Mouse (Mus musculus) regulatory T cell (primary cell): Measurements from ENCODE around the gene Mansc1.

ENCODE experiments used
- in situ Hi-C: fragments of 300-600 bp; cut with MboI, MseI; formaldehyde crosslinking; loops from one replicate; pipeline ENCODE4 v1.15.1; 2025; ENCODE audit warnings: high pct_unique_total_duplicates

The Mansc1 gene

GRCm38 (mm10) chr6:134601130-134601529, 31.2 kb downstream of the Mansc1 start:
- in situ Hi-C loops, result no loop called here

GRCm38 (mm10) chr6:134599239-134599638, 33.0 kb downstream of the Mansc1 start:
- in situ Hi-C loops, result no loop called here

GRCm38 (mm10) chr6:134597651-134598229, 34.5 kb downstream of the Mansc1 start:
- in situ Hi-C loops, result no loop called here

- in situ Hi-C loops, result no loop called here
Measured at GRCm38 (mm10) chr6:134594569-134595442, 37.5 kb downstream of the Mansc1 start.

DNA sequence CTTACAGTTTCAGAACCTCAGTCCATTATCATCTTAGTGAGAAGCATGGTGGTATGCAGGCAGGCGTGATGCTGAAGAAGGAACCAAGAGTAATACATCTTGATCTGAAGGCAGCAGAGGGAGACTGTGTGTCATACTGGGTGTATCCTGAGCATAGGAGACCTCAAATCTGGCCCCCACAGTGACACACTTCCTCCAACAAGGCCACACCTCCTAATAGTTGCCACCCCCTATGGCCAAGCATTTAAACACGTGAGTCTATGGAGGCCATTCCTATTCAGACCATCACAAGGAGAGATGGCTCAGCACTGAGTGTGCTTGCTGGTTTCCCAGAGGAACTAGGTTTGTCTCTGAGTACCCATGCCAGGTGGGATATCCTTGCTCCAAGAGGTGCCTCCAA, 40.7 kb downstream of the Mansc1 start:
- in situ Hi-C loops, result no loop called here

GRCm38 (mm10) chr6:134586241-134586640, 46.0 kb downstream of the Mansc1 start:
- in situ Hi-C loops, result no loop called here

GRCm38 (mm10) chr6:134584616-134585015, 47.7 kb downstream of the Mansc1 start:
- in situ Hi-C loops, result no loop called here

- in situ Hi-C loops, result no loop called here
Measured at GRCm38 (mm10) chr6:134582110-134582509, 50.2 kb downstream of the Mansc1 start.

GRCm38 (mm10) chr6:134579506-134579905, 52.8 kb downstream of the Mansc1 start:
- in situ Hi-C loops, result no loop called here

GRCm38 (mm10) chr6:134578039-134578438, 54.2 kb downstream of the Mansc1 start:
- in situ Hi-C loops, result no loop called here

DNA sequence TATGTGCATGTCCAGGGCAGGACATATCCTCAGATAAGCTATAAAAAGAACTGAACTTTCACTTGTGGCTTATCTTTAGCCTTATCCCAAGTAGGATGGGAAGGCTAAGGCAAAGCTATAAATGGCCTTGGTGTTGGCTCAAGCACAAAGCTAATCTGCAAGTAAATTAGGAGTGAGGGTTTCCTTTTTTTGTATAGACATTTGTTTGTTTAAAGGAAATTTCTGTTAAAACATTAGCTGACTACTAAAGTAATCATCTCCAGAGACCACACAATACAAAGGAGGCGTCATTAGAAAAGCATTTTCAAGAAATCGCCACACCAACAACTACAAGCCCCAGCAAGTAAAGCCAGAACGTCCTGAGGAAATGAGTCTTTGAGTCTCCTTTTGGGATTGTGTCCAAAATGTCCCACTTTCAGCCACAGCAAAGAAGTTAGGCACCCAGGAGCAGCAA, 57.0 kb downstream of the Mansc1 start:
- in situ Hi-C loops, result no loop called here

- in situ Hi-C loops, result loop anchor here (5.0 kb wide), 1 partner anchor 349 kb away; no protein-coding TSS in a partner anchor
Measured at GRCm38 (mm10) chr6:134567986-134568556, 64.2 kb downstream of the Mansc1 start.

- in situ Hi-C loops, result loop anchor here (5.0 kb wide), 1 partner anchor 350 kb away; no protein-coding TSS in a partner anchor
Measured at GRCm38 (mm10) chr6:134566818-134567485, 65.3 kb downstream of the Mansc1 start, which contains the start of gene Lrp6. Gene Lrp6, minus strand, starts transcription at chr6:134566965.

DNA sequence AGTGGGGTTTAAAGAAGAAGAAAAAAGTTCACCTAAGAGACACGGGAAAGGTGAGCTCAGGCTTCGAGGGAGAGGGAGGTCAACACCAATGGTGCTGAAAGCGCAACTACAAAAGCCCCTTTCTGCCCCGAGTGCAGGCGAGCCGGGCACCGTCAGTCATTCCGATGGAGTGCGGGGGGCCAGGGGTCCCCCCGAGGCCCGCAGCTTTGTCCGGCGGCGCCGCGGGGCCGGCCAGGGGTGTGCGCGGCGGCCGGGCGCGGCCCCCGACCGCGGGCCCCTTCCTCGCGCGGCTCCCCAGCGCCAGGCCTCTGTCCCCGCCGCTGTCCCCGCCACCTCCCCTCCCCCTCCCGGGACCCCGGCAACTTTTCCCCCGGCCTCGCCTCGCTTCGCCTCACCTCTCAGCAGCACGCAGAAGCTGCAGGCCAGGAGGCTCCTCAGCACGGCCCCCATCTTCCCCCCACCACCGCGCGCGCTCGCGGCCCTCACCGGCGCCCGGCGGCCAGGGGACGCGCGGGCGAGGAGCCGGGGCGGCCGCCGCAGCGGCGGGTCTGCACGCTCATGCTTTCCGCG, 66.0 kb downstream of the Mansc1 start:
- in situ Hi-C loops, result loop anchor here (5.0 kb wide), 1 partner anchor 351 kb away; no protein-coding TSS in a partner anchor

DNA sequence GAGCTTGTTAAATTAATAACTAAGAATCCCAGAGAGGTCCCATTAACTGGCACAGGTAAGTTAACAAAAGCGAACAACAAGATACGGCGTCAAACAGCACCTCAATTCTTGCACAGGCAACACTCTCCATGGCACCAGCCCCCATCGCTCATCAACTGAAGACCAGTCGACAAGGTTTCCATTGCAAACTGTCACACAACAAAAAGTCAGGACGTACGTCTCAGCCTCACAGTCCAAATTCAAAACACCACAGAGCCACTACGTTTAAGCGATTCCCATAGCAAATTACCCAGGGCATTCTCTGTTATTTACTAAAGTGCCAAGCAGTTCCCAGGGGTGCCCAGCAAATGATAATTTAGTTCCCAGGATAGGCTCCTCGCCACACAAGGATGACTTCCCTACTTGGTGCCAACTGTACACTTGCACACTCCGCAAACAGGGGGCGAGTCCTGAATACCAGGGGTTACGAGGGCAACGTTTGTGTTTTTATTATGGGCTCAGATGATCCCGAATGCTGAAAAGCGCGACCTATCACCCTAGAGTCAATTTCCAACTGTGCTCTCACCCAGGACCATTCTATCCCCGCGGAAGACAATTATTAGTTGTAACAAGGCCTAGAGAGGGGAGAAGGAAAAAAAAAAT, 66.6 kb downstream of the Mansc1 start:
- in situ Hi-C loops, result loop anchor here (5.0 kb wide), 1 partner anchor 352 kb away; no protein-coding TSS in a partner anchor

DNA sequence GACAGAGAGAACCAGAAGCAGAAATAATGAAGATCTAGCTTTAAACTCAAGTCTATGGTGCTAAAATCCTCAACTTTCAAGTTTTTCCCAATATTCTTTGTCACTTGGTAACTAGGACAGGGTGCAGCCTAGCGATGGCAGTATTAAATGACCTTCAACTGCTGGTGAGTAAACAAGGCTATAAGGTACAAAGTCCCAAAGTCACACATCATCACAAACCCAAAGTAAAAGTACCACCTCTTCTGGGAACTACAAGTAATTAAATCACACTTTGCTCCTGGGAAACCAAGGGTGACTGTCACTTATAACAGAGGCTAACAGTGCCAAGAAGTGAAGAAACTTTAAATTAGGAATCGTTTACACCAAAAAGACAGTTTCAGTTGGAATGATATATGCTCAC, 67.7 kb downstream of the Mansc1 start:
- in situ Hi-C loops, result no loop called here

DNA sequence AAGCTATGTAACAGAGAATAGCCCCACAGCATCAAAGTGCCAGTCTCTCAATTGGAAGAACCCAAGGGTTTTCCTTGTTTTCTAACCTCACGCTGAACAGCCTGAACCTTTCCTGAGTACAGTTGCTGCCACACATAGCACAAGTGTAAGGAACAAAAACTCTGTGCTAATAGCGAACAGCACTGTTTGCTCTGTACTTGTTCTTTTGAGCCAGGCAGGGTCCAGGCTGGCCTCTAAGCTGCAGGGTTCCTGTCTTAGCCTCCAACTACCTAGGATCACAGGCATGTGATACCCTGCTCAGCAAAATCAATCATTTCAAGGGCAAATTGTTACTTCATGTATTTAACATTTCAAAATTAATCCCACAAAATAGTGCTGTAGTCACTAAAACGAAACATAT, 72.7 kb downstream of the Mansc1 start:
- in situ Hi-C loops, result no loop called here
